Mouse (Mus musculus) CH12.LX (cell line): ENCODE measurements at regions not wholly inside any gene's neighbourhood (a gene's known extent, or its start where the extent isn't known, plus 50 kb on each side); places are given as distances from the start of the nearest gene placed in this dataset.

Experiments used
- DNase-seq: peaks from one replicate; pipeline ENCODE4 v3.0.0-alpha.2; 2013; ENCODE audit errors: extremely low read depth
- H3K27ac ChIP-seq: 2 replicates; pipeline ENCODE4 v1.5.1; 2012; ENCODE audit warnings: low read depth, mild to moderate bottlenecking, control low read depth, moderate library complexity; ENCODE audit not compliant: insufficient read depth
- H3K27me3 ChIP-seq: replicated peaks from 2 replicates; pipeline ENCODE3; 2012; ENCODE audit warnings: inconsistent platforms
- H3K36me3 ChIP-seq, 2 experiments: replicated peaks in 1 of 2; 2 replicates each; pipeline versions ENCODE3 to v1.6.1; 2012; ENCODE audit warnings: inconsistent platforms in 1 of 2, low read length in 1 of 2, mild to moderate bottlenecking in 1 of 2, mixed read lengths in 1 of 2, moderate library complexity in 1 of 2; ENCODE audit not compliant: control insufficient read depth in 1 of 2, insufficient read depth in 1 of 2
- H3K4me1 ChIP-seq, 2 experiments: 2 replicates each; pipeline ENCODE4 v1.6.1; 2012; ENCODE audit warnings: inconsistent platforms in 1 of 2, moderate library complexity in 1 of 2; ENCODE audit not compliant: insufficient read depth in 2 of 2, control insufficient read depth in 1 of 2
- H3K4me2 ChIP-seq: 2 replicates; pipeline ENCODE4 v1.6.1; 2012; ENCODE audit warnings: low read depth, mild to moderate bottlenecking, control low read depth; ENCODE audit not compliant: poor library complexity, insufficient read depth, severe bottlenecking
- H3K4me3 ChIP-seq, 3 experiments: fragments of 150-350 bp in 1 of 3; sonication (generic) in 1 of 3; replicated peaks in 1 of 3; 2 replicates each; pipeline versions ENCODE3 to v1.5.1; 2011 to 2012; ENCODE audit warnings: low read depth in 2 of 3, low read length in 2 of 3, mild to moderate bottlenecking in 2 of 3, moderate library complexity in 2 of 3, control low read depth in 1 of 3, improper control_type of control experiment in 1 of 3, inconsistent platforms in 1 of 3, mixed read lengths in 1 of 3; ENCODE audit not compliant: poor library complexity in 1 of 3
- H3K79me2 ChIP-seq: replicated peaks from 2 replicates; pipeline ENCODE4 v1.6.1; 2012; ENCODE audit warnings: mild to moderate bottlenecking, moderate library complexity; ENCODE audit not compliant: control insufficient read depth, poor library complexity, insufficient read depth, severe bottlenecking; ENCODE audit errors: extremely low read depth
- H3K9ac ChIP-seq: 2 replicates; pipeline ENCODE4 v1.6.1; 2012; ENCODE audit warnings: low read depth, mild to moderate bottlenecking, control low read depth, moderate library complexity; ENCODE audit not compliant: insufficient read depth
- H3K9me3 ChIP-seq: replicated peaks from 2 replicates; pipeline ENCODE3; 2012; ENCODE audit warnings: low read length, inconsistent platforms, mixed read lengths
- BHLHE40 ChIP-seq: IDR thresholded peaks from 2 replicates; pipeline ENCODE4 v1.6.1; 2011; ENCODE audit warnings: mild to moderate bottlenecking, low read depth, low read length, improper control_type of control experiment
- CTCF ChIP-seq, 2 experiments: IDR thresholded peaks in 1 of 2; conservative IDR thresholded peaks in 1 of 2; 2 replicates each; pipeline ENCODE4 v1.5.1; 2011 to 2012; ENCODE audit warnings: low read depth in 2 of 2, low read length in 2 of 2, improper control_type of control experiment in 1 of 2, inconsistent platforms in 1 of 2, mild to moderate bottlenecking in 1 of 2, moderate library complexity in 1 of 2
- E2F4 ChIP-seq: IDR thresholded peaks from 2 replicates; pipeline ENCODE4 v1.6.1; 2011; ENCODE audit warnings: low read depth, low read length, improper control_type of control experiment; ENCODE audit not compliant: insufficient replicate concordance
- ELF1 ChIP-seq: IDR thresholded peaks from 2 replicates; pipeline ENCODE4 v1.6.1; 2014; ENCODE audit warnings: low read depth, mild to moderate bottlenecking, inconsistent platforms, low read length, improper control_type of control experiment
- EP300 ChIP-seq: IDR thresholded peaks from 2 replicates; pipeline ENCODE4 v1.6.1; 2011; ENCODE audit warnings: low read length, improper control_type of control experiment
- HCFC1 ChIP-seq: IDR thresholded peaks from 2 replicates; pipeline ENCODE4 v1.6.1; 2012; ENCODE audit warnings: low read depth, mild to moderate bottlenecking, inconsistent platforms, low read length, improper control_type of control experiment
- IRF4 ChIP-seq: IDR thresholded peaks from 2 replicates; pipeline ENCODE4 v1.6.1; 2014; ENCODE audit warnings: low read depth, mild to moderate bottlenecking, inconsistent platforms, low read length, improper control_type of control experiment
- JUN ChIP-seq: IDR thresholded peaks from 2 replicates; pipeline ENCODE4 v1.6.1; 2011; ENCODE audit warnings: low read depth, mild to moderate bottlenecking, low read length, improper control_type of control experiment, moderate library complexity; ENCODE audit not compliant: insufficient read depth
- JUND ChIP-seq: conservative IDR thresholded peaks from 2 replicates; pipeline ENCODE4 v1.6.1; 2011; ENCODE audit warnings: low read depth, low read length, improper control_type of control experiment
- KAT2A ChIP-seq: IDR thresholded peaks from 2 replicates; pipeline ENCODE4 v1.6.1; 2012; ENCODE audit warnings: low read length, improper control_type of control experiment, inconsistent platforms; ENCODE audit not compliant: insufficient replicate concordance
- MAFK ChIP-seq: IDR thresholded peaks from 2 replicates; pipeline ENCODE4 v1.6.1; 2011; ENCODE audit warnings: low read length, improper control_type of control experiment; ENCODE audit not compliant: insufficient replicate concordance
- MAX ChIP-seq: IDR thresholded peaks from 2 replicates; pipeline ENCODE4 v1.6.1; 2011; ENCODE audit warnings: low read length, improper control_type of control experiment
- MAZ ChIP-seq: IDR thresholded peaks from 2 replicates; pipeline ENCODE4 v1.6.1; 2012; ENCODE audit warnings: low read depth, mild to moderate bottlenecking, inconsistent platforms, low read length, improper control_type of control experiment, moderate library complexity
- MEF2A ChIP-seq: IDR thresholded peaks from 2 replicates; pipeline ENCODE4 v1.6.1; 2014; ENCODE audit warnings: low read depth, mild to moderate bottlenecking, inconsistent platforms, low read length, improper control_type of control experiment, borderline replicate concordance
- MXI1 ChIP-seq: IDR thresholded peaks from 2 replicates; pipeline ENCODE4 v1.6.1; 2011; ENCODE audit warnings: mild to moderate bottlenecking, low read depth, low read length, improper control_type of control experiment
- NELFE ChIP-seq: IDR thresholded peaks from 2 replicates; pipeline ENCODE4 v1.6.1; 2011; ENCODE audit warnings: low read depth, low read length, improper control_type of control experiment
- PAX5 ChIP-seq: IDR thresholded peaks from 2 replicates; pipeline ENCODE4 v1.6.1; 2012; ENCODE audit warnings: low read length, inconsistent platforms, mixed read lengths
- RCOR1 ChIP-seq: conservative IDR thresholded peaks from 2 replicates; pipeline ENCODE4 v1.6.1; 2012; ENCODE audit warnings: low read depth, mild to moderate bottlenecking, inconsistent platforms, low read length, improper control_type of control experiment
- SMC3 ChIP-seq: IDR thresholded peaks from 2 replicates; pipeline ENCODE4 v1.6.1; 2011; ENCODE audit warnings: low read depth, low read length, improper control_type of control experiment
- UBTF ChIP-seq: IDR thresholded peaks from 2 replicates; pipeline ENCODE4 v1.6.1; 2012; ENCODE audit warnings: low read depth, mild to moderate bottlenecking, inconsistent platforms, low read length, improper control_type of control experiment, moderate library complexity
- USF1 ChIP-seq: IDR thresholded peaks from 2 replicates; pipeline ENCODE4 v1.6.1; 2014; ENCODE audit warnings: low read depth, mild to moderate bottlenecking, inconsistent platforms, low read length, improper control_type of control experiment
- USF2 ChIP-seq: conservative IDR thresholded peaks from 2 replicates; pipeline ENCODE4 v1.6.1; 2011; ENCODE audit warnings: low read depth, low read length, improper control_type of control experiment
- ZC3H11A ChIP-seq: IDR thresholded peaks from 2 replicates; pipeline ENCODE4 v1.6.1; 2012; ENCODE audit warnings: low read depth, mild to moderate bottlenecking, inconsistent platforms, low read length, improper control_type of control experiment
- ZKSCAN1 ChIP-seq: IDR thresholded peaks from 2 replicates; pipeline ENCODE4 v1.6.1; 2012; ENCODE audit warnings: low read depth, inconsistent platforms, low read length, improper control_type of control experiment, borderline replicate concordance
- ZMIZ1 ChIP-seq: IDR thresholded peaks from 2 replicates; pipeline ENCODE4 v1.6.1; 2012; ENCODE audit warnings: low read depth, mild to moderate bottlenecking, inconsistent platforms, low read length, improper control_type of control experiment
- ZNF384 ChIP-seq: IDR thresholded peaks from 2 replicates; pipeline ENCODE4 v1.6.1; 2012; ENCODE audit warnings: low read depth, low read length, improper control_type of control experiment, inconsistent platforms
- dilution Hi-C: fragments of 300-500 bp; cut with MboI; formaldehyde crosslinking; loops from 2 replicates; pipeline ENCODE4 v1.14.3; 2020; ENCODE audit warnings: low sequenced_read_pairs; ENCODE audit not compliant: extremely low pct_unique_long_range_greater_than_20kb, extremely low pct_ligation_motif_present
- in situ Hi-C: fragments of 300-500 bp; cut with MboI; formaldehyde crosslinking; loops from 3 replicates; pipeline ENCODE4 v1.14.3; 2019; ENCODE audit warnings: low sequenced_read_pairs, low pct_ligation_motif_present, low pct_unique_long_range_greater_than_20kb, mixed read lengths

DNA sequence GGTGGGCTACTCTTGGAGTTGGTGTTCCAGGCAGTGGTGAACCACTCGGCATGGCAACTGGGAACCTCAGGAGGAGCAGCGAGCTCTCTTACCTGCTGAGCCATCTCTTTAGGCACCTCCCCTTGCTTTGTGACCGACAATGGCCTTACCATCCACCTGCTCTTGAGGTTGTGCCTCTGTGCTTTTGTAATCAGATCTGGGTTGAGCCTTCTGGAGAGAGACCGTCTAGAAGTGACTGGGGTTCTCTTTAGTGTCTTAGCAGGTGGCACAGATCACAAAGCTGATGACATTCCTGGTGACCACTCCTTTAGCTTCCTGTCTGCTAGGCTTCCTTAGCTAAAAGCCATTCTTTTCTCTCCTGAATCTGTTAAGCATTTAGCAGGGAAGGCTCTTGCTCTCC lies 191.7 kb downstream of the Enc1 start:
- H3K4me1 ChIP-seq: no peaks in the 10 kb centered on the region
- dilution Hi-C loops (no loop called here), in situ Hi-C loops (no loop called here)
- no peak for DNase-seq
- peaks cover 25% of the 10 kb centered on the region for H3K9me3 ChIP-seq
- H3K9ac ChIP-seq: no peak overlapping the region
- H3K4me3 ChIP-seq: no peak overlapping the region
- H3K4me2 ChIP-seq: no peak overlapping the region
- no peaks in the 10 kb centered on the region for H3K36me3 ChIP-seq
- no peak overlapping the region for H3K27ac ChIP-seq
- TF ChIP-seq EP300 (no peak), BHLHE40 (no peak), IRF4 (no peak), ELF1 (no peak), ZNF384 (no peak), MEF2A (no peak), KAT2A (no peak), RCOR1 (no peak), MAZ (no peak), PAX5 (no peak), CTCF (conservative IDR thresholded peaks at IDR 0.05 in 1 of 2, IDR thresholded peaks at IDR 0.05 in 1 of 2; ENCODE audit: low read depth in 2 of 2, low read length in 2 of 2) (no peak), JUND (no peak), HCFC1 (no peak), MAFK (no peak), ZKSCAN1 (no peak), MAX (no peak)
- H3K79me2 ChIP-seq: no peaks in the 10 kb centered on the region
- H3K27me3 ChIP-seq: no peaks in the 10 kb centered on the region

DNA sequence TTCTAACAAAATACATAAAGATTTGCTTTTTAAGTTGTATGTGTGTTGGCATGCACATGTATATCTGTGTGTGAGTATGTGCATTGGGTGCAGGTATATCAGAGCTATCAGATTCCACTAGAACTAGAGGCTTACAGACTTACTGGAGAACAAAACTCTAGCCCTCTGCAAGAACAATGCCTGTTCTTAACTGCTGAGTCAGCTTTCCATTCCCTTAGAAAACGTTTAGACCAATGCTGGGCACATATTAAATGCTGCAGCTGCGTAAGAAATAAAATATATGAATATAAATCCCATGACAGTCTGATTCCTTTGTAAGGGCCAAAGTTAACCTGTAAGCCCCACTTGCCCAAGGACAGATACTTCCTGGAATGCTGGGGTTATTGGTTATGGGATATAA lies 190.0 kb downstream of the Enc1 start:
- TF ChIP-seq KAT2A: no peak
- TF ChIP-seq MAFK: peak; percentile 85; the same call in 1 of the 2 replicates
- TF ChIP-seq, all 38 proteins: peak for 1
- H3K27me3 ChIP-seq: no peaks in the 10 kb centered on the region

GRCm38 (mm10) chr13:97428163-97428562 lies 187.3 kb downstream of the Enc1 start:
- dilution Hi-C loops: no loop called here
- TF ChIP-seq IRF4 (no peak), SMC3 (no peak), HCFC1 (no peak), EP300 (no peak), CTCF (conservative IDR thresholded peaks at IDR 0.05 in 1 of 2, IDR thresholded peaks at IDR 0.05 in 1 of 2; ENCODE audit: low read depth in 2 of 2, low read length in 2 of 2) (no peak), ZMIZ1 (no peak), USF2 (no peak), ELF1 (no peak), UBTF (no peak), USF1 (no peak), NELFE (no peak), E2F4 (no peak), ZC3H11A (no peak), MXI1 (no peak), ZKSCAN1 (no peak), JUN (no peak)

More for the DNA sequence above, 190.0 kb downstream of the Enc1 start:
- H3K4me1 ChIP-seq: no peaks in the 10 kb centered on the region
- no peak for DNase-seq
- in situ Hi-C loops: no loop called here
- H3K79me2 ChIP-seq: no peaks in the 10 kb centered on the region
- peaks cover 21% of the 10 kb centered on the region for H3K9me3 ChIP-seq
- no peak overlapping the region for H3K4me2 ChIP-seq
- no peaks in the 10 kb centered on the region for H3K36me3 ChIP-seq
- dilution Hi-C loops: no loop called here
- no peak overlapping the region for H3K9ac ChIP-seq
- H3K27ac ChIP-seq: no peak overlapping the region
- H3K4me3 ChIP-seq: no peak overlapping the region

More at GRCm38 (mm10) chr13:97428163-97428562, 187.3 kb downstream of the Enc1 start:
- DNase-seq: no peak
- Histone ChIP-seq H3K4me2 (no peak overlapping the region), H3K4me3 (no peak overlapping the region), H3K4me1 (no peaks in the 10 kb centered on the region), H3K27ac (no peak overlapping the region), H3K27me3 (no peaks in the 10 kb centered on the region), H3K36me3 (no peaks in the 10 kb centered on the region), H3K79me2 (no peaks in the 10 kb centered on the region), H3K9me3 (peaks cover 23% of the 10 kb centered on the region), H3K9ac (no peak overlapping the region)
- in situ Hi-C loops: no loop called here
